Mouse (Mus musculus) urinary bladder, adult 18-20 months (tissue): Measurements from ENCODE around the gene Spata2l.
"Not testable (repeated sequence)": the region's sequence is repeated elsewhere in the genome, so short reads cannot be mapped to it uniquely, and the experiment has no call there.

Experiments
- DNase-seq, 2 experiments: peaks; one replicate each; pipeline ENCODE4 v3.0.0; 2022; ENCODE audit warnings: low spot score in 2 of 2, mixed read lengths in 2 of 2

The Spata2l gene

GRCm38 (mm10) chr8:123247748-123248147 is 11.7 kb upstream of the Spata2l start:
- no peak for DNase-seq

DNA sequence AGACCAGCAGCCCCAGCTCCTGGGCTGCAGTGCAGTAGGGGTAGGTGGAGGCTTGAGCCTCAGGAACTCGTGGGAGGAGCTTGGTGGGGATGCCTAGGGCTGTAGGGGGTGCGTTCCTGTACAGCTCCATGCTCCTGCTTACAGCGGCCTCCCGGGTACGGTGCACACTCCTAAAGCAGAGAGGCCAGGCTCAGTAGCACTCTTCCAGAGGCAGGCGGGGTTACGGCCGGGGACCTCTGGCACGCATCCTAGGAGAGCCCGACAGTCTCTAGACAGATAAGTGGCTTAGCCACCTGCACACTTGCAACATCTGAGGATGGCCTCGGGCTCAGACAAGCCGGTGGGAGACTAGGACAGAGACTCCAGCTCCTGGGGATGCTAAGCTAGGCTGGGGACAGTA is 9.5 kb upstream of the Spata2l start:
- DNase-seq = no peak

DNA sequence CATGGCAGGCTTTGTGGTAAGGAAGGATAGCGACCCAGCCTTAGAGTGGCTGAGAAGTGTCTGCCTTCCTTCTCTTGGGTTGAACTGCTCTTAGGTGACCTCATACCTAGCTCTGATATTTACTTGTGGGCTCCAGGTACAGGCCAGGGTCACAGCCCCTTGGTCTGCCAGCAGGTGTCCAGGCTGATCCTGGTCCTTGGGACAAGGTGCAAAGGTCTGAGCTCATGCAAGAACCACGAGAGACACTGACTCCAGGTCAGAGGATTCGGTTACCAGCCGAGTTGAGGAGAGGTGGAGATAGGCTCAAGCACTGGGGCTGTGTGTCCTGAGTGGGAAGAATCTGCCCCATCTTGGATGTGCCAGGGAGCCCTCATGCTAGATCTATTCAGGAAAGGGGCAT is 8.3 kb upstream of the Spata2l start:
- no peak for DNase-seq

DNA sequence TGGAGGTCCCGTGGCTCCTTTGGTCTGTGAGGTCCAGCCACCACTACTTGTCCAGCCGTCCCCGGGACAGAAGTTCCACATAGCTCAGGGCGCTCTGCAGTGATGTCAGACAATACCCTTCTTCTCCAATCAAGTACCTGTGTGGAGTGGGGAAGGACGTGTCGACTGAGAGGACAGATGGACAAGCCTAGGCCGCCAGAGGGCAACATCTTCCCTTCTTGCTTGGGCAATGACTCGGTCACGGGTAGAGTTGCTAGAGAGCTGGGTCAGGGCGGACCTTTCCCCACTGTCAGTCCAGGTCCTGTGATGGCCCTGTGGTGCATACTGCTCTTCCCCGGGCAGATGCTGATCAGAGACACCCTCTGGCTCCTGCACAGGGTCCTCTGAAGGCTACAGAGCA is 7.0 kb upstream of the Spata2l start:
- DNase-seq = no peak

GRCm38 (mm10) chr8:123242107-123242923 is 6.3 kb upstream of the Spata2l start:
- DNase-seq = no peak

DNA sequence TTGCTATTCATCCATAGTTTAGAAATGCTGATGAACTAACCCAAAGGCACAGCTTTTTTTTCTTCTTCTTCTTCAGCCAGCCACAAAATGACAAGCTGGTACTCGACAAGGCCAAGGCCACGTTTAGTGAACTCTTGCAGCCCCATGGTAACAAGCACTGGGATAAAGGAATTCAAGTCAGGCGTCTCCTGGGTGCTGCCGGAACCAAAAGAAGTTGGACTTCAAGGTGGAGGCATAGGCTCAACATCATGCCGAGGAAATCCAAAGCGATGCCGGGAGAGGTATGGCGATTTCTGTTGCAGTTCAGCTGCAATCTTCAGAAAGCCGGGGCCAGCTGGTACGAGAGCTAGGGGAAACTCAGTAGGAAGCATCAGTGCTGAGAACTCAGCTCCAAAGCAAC is 3.4 kb upstream of the Spata2l start:
- no peak for DNase-seq

DNA sequence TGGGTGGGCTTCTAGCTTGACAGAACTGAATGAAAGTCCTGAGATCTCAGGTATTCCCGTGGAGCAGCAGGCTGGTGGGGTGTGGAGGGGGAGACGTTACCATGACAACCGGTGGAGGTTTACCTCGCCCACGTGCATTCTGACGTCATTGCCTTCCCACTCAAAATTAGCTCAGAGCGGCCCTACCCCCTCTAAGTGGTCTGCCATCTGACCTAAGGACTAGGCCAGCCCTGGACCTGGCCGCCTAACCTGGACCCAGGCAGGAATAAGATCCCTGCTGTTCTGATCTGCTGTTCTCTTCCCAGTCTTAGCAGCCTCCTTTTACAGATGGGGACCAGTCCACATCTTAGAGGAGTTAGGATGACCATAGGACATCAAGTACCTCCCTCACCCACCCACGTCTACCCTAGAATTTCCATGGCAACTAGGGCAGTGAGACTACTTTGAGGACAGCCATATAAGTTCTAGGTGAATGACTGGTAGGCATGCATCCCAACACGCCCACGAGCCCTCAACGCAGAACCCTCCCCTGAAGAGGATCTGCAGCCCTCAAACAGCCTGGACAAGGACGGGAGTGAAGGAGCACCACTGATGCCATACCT is 1.0 kb downstream of the Spata2l start:
- no peak for DNase-seq

DNA sequence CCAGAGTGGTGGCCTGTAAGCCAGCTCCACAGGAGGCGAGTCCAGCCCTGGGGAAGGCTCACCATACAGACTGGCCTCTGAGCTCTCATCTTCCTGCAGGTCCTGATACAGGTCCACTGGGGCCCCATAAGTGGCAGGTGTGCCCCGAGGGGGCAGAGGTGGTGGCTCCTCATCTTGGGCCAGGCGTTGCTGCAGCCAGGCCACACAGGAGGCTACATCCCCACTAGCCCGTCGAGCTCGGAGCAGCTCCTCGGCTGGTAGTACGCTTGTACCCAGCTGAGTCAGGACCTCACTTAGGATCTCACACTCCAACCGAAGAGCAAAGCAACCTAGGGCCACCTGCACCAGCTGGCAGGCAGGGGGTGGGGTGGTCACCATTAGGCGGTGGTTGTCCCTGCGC is 2.3 kb downstream of the Spata2l start:
- no peak for DNase-seq

DNA sequence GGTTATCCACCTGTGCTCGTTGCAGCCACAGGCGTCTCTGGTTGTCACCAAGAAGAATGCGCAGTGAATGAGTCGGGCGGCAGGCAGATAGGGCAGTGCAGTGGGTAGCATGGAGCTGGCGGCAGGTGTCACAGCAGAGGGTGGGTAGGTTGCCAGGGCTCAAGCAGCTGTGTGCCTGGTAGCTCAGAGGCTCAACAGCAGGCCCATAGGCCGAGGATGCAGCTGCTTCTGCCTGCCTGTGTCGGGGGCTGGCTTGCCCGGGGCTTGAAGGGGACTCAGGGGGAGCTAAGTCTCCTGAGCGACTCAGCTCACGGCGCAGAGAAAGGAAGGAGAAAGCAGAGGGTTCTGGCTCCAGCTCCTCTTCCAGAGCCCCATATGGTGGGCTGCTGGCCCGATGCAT is 2.7 kb downstream of the Spata2l start:
- DNase-seq = no peak

- DNase-seq = no peak
Measured at GRCm38 (mm10) chr8:123232553-123232952, 3.5 kb downstream of the Spata2l start.

GRCm38 (mm10) chr8:123231742-123232141 is 4.3 kb downstream of the Spata2l start:
- DNase-seq = no peak

- DNase-seq = not testable (repeated sequence)
Measured at GRCm38 (mm10) chr8:123230326-123230725, 5.7 kb downstream of the Spata2l start.

DNA sequence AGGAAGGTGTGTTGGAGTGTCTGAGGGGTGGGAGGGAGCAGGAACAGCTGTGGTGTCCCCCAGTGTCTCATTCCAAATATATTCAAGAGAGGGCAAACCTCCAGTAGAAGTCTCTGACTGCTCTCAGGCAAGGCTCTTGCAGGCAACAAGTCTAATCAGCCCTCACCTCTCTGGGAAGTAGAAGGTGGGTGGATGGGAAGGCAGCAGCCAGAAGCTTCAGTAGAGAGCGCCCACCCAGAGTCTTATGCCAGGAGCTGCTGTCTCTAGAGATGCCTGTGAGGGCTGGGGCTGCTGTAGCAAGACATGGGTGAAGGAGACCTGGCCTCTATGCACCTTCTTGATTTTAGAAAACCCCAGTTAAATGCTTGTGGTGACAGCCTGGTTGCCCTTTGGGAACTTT is 7.6 kb downstream of the Spata2l start:
- no peak for DNase-seq

DNA sequence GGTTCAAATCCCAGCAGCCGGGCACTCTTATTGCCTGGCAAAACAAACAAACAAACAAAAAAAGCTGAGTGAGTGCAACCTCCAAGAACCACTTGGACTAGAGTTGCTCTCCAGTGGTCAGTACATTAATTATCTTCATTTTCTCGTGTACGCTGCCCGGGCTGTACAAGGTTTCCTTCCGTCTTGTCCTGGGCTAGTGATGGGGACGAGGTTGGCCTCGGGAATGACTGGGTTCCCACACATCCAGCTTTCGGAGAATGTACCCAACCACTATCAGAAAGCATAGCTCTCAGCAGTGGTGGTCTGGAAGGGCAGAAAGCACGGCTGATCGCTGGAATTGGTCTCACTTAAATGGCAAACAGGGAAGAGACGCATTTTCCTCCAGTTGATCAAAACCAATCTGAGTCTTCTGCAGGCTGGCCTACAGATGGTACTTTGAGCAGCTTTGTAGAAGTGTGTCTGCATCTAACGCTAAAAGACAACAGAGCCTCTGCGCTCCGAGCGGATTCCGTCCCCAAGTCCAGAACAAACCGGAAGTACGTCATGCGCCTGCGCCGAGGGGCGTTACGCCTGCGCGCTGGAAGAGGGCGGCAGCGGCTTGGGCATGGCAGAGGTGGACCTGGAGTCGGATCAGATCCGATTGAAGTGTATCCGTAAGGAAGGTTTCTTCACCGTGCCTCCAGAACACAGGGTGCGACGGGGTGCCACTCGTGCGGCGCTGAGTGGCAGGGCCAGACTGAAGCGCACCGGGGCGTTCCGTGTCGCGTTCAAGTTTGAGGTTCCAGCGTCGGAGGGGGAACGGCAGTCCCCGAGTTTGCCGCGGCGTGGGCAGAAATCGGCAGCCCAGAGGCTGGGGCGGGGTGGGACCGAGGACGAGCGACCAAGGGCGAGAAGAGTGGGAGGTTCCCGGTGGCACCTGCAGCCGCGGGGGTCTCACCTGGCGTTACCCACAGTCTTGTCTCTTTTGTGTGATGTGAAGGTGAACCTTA is 11.5 kb downstream of the Spata2l start, which contains the start of gene Cdk10:
Gene Cdk10 (plus strand): TSS at position 565 of the 989 bp plus-strand sequence.
- peak; percentile 90 to 91 for DNase-seq

DNA sequence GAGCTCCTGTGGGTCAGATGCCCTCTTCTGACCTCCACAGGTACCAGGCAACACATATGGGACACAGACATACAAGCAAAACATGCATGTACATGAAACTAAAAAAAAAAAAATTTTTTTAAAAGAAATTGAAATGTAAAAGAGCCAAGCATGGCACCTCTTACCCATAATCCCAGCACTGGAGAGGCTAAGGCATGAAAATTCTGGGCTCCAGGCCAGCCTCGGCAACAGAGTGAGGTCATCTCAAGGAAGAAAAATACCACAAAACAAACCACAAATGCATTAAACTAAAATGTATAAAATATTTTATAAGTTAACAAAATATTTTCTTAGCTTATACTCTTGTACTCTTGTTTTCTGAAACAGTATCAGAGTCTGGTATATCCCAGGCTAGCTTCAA is 15.1 kb downstream of the Spata2l start:
- no peak for DNase-seq

DNA sequence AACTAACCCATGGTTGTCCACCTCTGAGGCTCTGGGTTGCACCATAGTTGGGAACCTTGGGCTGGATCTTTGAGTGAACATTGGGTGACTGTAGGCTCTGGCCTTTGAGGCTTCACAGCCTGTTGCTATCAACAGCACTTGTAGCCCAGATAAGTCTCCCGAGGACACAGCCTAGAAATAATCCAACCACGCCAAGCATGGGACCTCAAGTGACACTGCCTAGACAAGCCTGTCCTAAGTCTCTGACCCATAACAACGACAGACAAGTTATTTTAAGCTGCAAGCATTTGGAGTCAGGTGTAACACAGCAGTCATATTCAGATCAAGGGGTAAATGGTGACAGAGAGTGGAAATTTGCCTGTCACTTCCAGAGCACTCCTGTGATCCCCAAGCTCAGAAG is 20.6 kb downstream of the Spata2l start:
- DNase-seq = no peak

GRCm38 (mm10) chr8:123213118-123213772 is 22.8 kb downstream of the Spata2l start:
- DNase-seq = no peak

DNA sequence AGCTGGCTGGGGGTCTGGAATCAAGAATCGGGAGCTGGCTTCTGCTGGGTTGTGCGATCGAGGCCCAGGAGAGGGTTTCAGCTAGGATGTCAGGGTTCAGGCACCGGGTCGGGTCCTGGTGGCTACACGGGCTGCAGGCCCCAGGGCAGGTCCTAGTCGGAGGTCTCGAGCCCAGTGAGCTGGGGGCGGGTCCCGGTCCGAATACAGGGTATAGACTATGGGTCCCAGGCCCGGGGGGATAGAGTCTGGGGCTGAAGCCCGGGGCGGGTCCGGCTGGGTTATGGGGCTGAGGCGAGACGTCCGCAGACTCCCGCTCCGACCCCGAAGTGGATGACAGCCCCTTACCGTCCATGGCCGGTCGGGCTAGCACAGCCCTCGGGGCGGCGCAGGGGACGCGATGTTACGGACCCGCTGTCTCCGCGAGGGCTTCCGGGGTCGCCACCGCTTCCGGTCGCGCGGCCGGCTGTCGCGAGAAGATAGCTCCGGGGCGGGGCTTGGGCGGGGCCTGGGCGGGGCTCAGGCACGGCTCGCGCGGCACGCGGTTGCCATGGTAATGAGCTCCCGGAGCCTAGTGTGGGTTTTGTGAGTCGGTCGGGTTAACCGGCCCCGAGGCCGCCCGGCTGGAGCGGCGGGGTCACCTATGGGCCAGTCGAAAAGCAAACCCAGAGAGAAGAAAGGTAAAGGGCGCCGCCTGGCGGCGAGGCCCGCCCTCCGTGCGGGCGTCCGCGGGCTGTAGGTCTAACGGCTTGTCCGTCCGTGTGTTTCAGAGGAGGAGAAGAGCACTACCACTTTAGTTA is 23.5 kb downstream of the Spata2l start, which contains the start of the genes Chmp1a and Spata33:
Gene Chmp1a (minus strand): TSS at position 443 of the 797 bp plus-strand sequence.
Gene Spata33 (plus strand): TSS at position 512 of the 797 bp plus-strand sequence.
- peak; percentile 87 to 90 for DNase-seq

DNA sequence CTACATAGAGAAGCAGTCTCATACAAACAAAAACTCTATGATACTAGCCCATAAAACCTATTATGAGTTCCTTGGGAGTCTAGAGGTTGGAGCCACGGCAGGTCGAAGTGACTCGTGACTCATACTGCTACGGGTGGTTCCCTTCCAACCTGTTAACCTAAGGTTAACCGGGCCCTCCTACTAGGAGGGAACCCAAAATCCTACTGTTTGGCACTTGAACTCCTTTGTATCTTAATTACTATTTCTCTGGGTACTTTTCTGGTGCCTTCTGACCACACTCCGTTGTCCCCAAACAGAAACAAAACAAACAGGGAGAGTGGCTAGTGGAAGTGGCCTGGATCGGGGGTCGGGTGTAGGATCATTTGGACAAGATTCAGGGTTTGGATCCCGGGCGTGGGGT is 24.2 kb downstream of the Spata2l start:
- no peak for DNase-seq

DNA sequence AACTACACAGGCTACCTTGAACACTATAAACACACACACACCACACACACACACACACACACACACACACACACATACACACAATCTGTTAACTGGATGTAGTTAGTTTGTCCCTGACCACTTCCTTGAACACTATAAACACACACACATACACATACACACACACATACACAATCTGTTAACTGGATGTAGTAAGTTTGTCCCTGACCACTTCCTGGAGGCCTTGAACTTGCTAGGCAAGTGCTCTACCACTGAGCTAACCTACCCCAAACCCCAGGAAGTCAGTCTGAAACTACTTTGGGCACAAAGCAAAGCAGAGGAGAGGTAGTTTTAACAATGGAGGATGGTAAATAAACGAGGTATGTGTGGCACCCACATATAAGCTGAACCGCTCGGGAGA is 32.5 kb downstream of the Spata2l start:
- DNase-seq = no peak

GRCm38 (mm10) chr8:123202288-123202687 is 33.7 kb downstream of the Spata2l start:
- DNase-seq = peak in 1 of 2 experiments; percentile 61
